Mouse (Mus musculus): ENCODE data around the gene Urah. TPM values are rescaled to one million over a fixed set of nuclear protein-coding genes. Genes with fewer than 3 reads are reported as not detected.

The Urah gene
- polyA plus RNA-seq, 1 experiment from 2014 or later: 12.9 TPM

DNA sequence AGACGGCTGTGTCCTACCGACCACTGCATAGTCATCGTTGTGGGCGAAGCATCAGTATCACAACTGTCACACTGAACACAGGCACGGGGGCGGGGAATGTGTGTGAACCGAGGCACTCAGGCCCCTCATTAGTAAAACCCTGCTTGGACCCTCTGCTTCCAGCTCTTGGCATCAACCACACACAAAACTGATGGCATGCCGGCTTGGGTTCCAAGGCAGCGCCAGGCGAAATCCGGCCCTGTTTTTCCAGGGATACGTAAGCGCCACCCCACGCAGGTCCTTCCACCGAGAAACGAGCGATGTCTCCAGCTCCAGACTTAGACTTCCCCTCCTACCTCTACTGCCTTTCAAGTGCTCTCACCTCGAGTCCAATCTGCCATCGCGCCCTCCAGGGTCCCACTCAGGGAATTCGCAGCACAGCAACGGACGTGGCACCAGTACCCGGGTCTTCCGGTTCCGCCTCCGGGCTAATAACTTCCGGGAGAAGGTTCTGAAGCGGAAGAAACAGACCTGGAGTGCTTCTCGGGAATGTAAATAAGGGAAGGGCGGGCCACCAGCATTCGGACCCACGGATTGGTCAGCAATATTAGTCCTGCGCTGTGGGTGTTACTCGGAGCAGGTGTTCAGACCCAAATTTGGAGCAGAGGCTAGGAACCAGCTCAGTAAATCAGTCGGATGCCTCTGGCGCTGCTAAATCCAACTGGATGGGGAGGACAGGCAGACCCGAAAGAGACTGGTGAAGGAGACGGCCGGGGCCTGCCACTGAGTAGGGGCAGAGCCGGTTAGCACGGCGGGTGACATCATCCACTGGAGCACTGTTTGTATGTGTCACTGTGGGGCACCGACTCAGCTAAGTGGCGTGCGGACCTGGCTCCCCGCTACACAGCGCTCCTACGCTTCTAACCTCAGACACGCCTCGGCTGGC, 21.3 kb downstream of the Urah start, which contains the start of gene Gm45785:
Gene Gm45785 (minus strand): TSS at position 472 of the 925 bp plus-strand sequence.
- WGBS: under 1% methylated on average over 45 of the region's 51 CpGs
- peaks cover 62% of the 10 kb centered on the region for H3K36me3 ChIP-seq (ENCODE audit: control insufficient read depth, insufficient read depth, low read length)

DNA sequence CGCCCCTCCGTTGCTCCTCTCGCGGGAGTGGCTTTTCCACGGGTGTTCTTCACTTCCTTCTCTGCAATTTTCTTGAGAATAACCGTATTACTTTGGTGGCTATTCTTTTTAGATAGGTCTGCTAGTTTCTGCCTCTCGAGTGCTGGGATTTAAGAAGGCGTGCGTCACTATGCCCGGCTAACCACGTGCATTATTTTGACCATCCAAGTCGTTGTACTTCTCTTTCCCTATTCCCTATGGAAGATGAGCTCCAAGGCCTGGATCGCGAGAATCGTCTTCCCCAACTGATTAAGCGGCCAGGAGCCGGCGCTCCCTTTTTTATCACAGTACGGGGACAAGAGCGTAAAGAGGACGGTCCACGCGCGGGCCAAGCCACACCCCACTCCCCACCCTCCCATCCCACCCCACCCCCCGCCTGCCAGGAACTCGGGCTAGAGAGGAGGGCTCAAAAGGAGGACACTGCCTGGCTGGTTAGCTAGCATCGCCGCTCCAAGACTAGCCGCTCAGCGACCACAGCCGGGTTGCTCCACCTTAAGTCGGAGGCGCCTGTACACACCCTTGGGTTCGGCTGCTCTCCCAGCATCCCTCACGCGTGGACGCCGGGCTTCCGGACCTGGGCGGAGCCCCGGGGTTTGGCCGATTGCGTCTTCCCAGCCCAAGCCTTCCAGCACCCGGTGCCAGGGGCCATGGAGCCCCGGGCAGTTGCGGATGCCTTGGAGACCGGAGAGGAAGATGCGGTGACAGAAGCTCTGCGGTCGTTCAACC, 22.1 kb downstream of the Urah start, which contains the start of gene Ric8a:
Gene Ric8a (plus strand): TSS at position 173 of the 765 bp plus-strand sequence.
- WGBS: under 1% methylated on average over 42 of the region's 50 CpGs
- ATAC-seq (ENCODE audit: low read depth): peak; percentile 87
- H3K36me3 ChIP-seq (ENCODE audit: control insufficient read depth, insufficient read depth, low read length): peaks cover 64% of the 10 kb centered on the region

More for the DNA sequence above, 21.3 kb downstream of the Urah start, which contains the start of gene Gm45785:
- ATAC-seq (ENCODE audit: low read depth) (peak; percentile 83), DNase-seq (ENCODE audit: low spot score) (peak; percentile 96)
- H3K27ac ChIP-seq (replicated peaks; ENCODE audit: low read depth, low read length): peak within 1 kb of the TSS; percentile 93
- H3K4me3 ChIP-seq (ENCODE audit: low read depth, low read length): peak within 1 kb of the TSS; percentile 89
- peak within 1 kb of the TSS; percentile 97 for H3K4me2 ChIP-seq (ENCODE audit: low read depth, low read length)
- peaks cover 21% of the 10 kb centered on the region for H3K4me1 ChIP-seq (ENCODE audit: control insufficient read depth, insufficient read depth, low read length)
- no peaks in the 10 kb centered on the region for H3K27me3 ChIP-seq (replicated peaks; ENCODE audit: control insufficient read depth, insufficient read depth, low read length)
- H3K9ac ChIP-seq (ENCODE audit: low read depth, low read length): peak within 1 kb of the TSS; percentile 92
- H3K9me3 ChIP-seq (ENCODE audit: control insufficient read depth, low read length): no peaks in the 10 kb centered on the region

DNA sequence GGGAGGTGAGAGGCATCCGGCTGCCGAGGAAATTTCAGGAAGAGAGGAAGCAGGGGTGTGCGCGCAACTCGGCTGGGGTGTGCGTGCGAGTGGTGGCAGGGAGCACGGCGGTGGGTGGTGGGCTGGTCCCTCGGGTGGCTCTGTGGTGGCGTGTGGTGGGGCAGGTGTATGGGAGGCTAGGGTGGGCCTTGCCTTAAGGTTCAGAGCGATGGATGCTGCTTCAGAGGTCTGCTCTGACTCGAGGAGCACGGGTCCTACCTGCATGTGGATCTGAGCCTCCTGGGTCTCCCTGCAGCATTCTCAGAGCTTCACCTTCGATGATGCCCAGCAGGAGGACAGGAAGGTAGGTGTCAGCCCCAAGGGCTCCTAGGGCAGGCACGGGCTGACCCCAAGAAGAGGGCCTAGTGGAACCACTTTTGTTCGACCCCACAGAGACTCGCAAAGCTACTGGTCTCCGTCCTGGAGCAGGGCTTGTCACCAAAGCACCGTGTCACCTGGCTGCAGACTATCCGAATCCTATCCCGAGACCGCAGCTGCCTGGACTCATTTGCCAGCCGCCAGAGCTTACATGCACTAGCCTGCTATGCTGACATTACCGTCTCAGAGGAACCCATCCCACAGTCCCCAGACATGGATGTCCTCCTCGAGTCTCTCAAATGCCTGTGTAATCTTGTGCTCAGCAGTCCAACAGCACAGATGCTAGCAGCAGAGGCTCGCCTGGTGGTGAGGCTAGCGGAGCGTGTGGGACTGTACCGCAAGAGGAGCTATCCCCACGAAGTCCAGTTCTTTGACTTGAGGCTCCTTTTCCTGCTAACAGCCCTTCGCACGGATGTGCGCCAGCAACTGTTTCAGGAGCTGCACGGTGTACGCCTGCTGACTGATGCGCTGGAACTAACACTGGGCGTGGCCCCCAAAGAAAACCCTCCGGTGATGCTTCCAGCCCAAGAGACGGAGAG, 23.0 kb downstream of the Urah start, which contains the start of gene Bet1l:
Gene Bet1l (minus strand): TSS at position 28 of the 956 bp plus-strand sequence.
- H3K36me3 ChIP-seq (ENCODE audit: control insufficient read depth, insufficient read depth, low read length): peaks cover 64% of the 10 kb centered on the region

More for the DNA sequence above, 22.1 kb downstream of the Urah start, which contains the start of gene Ric8a:
- H3K9me3 ChIP-seq (ENCODE audit: control insufficient read depth, low read length): no peaks in the 10 kb centered on the region
- DNase-seq (ENCODE audit: low spot score): peak; percentile 93
- peaks cover 21% of the 10 kb centered on the region for H3K4me1 ChIP-seq (ENCODE audit: control insufficient read depth, insufficient read depth, low read length)
- H3K4me3 ChIP-seq (ENCODE audit: low read depth, low read length): peak within 1 kb of the TSS; percentile 89
- H3K9ac ChIP-seq (ENCODE audit: low read depth, low read length): peak within 1 kb of the TSS; percentile 92
- H3K4me2 ChIP-seq (ENCODE audit: low read depth, low read length): peak within 1 kb of the TSS; percentile 97
- peak within 1 kb of the TSS; percentile 93 for H3K27ac ChIP-seq (replicated peaks; ENCODE audit: low read depth, low read length)
- no peaks in the 10 kb centered on the region for H3K27me3 ChIP-seq (replicated peaks; ENCODE audit: control insufficient read depth, insufficient read depth, low read length)

DNA sequence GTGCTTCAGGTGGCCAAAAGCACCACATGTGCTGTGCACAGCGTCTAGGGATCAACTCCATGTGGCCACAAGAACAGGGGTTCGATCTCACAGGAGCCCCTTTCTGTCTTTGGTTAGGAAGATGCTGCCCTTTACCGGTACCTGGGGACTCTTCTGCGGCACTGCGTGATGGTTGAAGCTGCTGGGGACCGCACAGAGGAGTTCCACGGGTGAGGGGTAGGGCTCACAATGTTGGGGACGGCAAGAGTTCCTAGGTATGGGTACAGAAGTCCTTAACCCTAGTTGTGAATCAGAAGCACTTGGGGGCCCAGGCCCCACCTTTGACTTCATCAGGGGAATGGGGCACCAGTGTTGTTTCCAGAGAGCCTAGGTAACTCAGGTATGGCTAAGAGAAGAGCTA, 23.9 kb downstream of the Urah start:
- peak overlapping the region; percentile 89 for H3K4me3 ChIP-seq (ENCODE audit: low read depth, low read length)
- no peak for ATAC-seq (ENCODE audit: low read depth)
- WGBS: 94% methylated on average over 8 of the region's 8 CpGs
- peaks cover 21% of the 10 kb centered on the region for H3K4me1 ChIP-seq (ENCODE audit: control insufficient read depth, insufficient read depth, low read length)
- H3K9me3 ChIP-seq (ENCODE audit: control insufficient read depth, low read length): no peaks in the 10 kb centered on the region
- H3K36me3 ChIP-seq (ENCODE audit: control insufficient read depth, insufficient read depth, low read length): peaks cover 64% of the 10 kb centered on the region
- H3K4me2 ChIP-seq (ENCODE audit: low read depth, low read length): peak overlapping the region; percentile 97
- H3K27ac ChIP-seq (replicated peaks; ENCODE audit: low read depth, low read length): no peak overlapping the region
- no peak for DNase-seq (ENCODE audit: low spot score)
- no peaks in the 10 kb centered on the region for H3K27me3 ChIP-seq (replicated peaks; ENCODE audit: control insufficient read depth, insufficient read depth, low read length)
- peak overlapping the region; percentile 92; the same call in 1 of the 2 replicates for H3K9ac ChIP-seq (ENCODE audit: low read depth, low read length)

More for the DNA sequence above, 23.0 kb downstream of the Urah start, which contains the start of gene Bet1l:
- no peak for DNase-seq (ENCODE audit: low spot score)
- Histone ChIP-seq H3K4me2 (ENCODE audit: low read depth, low read length) (peak within 1 kb of the TSS; percentile 97), H3K27ac (replicated peaks; ENCODE audit: low read depth, low read length) (peak within 1 kb of the TSS; percentile 93), H3K9ac (ENCODE audit: low read depth, low read length) (peak within 1 kb of the TSS; percentile 92), H3K4me3 (ENCODE audit: low read depth, low read length) (peak within 1 kb of the TSS; percentile 89), H3K27me3 (replicated peaks; ENCODE audit: control insufficient read depth, insufficient read depth, low read length) (no peaks in the 10 kb centered on the region), H3K4me1 (ENCODE audit: control insufficient read depth, insufficient read depth, low read length) (peaks cover 21% of the 10 kb centered on the region), H3K9me3 (ENCODE audit: control insufficient read depth, low read length) (no peaks in the 10 kb centered on the region)
- ATAC-seq (ENCODE audit: low read depth): peak; percentile 15
- WGBS: 44% methylated on average over 34 of the region's 40 CpGs

DNA sequence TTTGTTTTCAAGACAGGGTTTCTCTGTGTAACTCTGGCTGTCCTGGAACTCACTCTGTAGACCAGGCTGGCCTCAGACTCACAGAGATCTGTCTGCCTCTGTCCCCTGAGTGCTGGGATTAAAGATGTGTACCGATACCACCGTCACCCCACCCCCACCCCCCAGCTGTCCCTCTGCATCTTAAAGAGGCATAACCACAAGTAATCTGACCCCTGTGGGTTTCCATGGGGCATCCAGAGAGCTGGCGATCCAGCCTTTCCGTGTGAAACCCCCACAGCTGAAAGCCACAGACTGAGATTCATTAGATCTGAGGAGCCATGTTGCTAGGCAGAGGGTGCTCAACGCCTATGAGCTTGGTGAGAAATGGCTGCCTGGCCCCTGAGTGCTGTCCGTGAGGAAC, 25.2 kb downstream of the Urah start:
- WGBS: 52% methylated on average over 6 of the region's 6 CpGs
- peaks cover 59% of the 10 kb centered on the region for H3K36me3 ChIP-seq (ENCODE audit: control insufficient read depth, insufficient read depth, low read length)

DNA sequence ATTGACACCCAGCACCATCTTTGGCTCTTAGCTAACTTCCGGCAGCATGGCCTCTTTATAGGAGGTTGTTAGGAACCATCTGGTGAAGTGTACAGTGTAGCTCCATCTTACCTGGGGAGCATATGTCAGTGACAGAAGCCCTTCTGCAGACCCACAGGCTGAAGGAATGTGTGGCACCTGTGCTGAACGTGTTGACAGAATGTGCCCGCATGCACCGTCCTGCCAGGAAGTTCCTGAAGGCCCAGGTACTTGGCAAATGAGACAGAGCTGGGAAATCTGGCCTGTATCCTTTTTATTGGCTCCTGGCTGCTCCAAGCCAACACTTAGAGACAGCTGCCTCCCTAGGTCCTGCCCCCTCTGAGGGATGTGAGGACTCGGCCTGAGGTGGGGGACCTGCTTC, 25.9 kb downstream of the Urah start:
- H3K4me1 ChIP-seq (ENCODE audit: control insufficient read depth, insufficient read depth, low read length): peaks cover 13% of the 10 kb centered on the region
- no peak for DNase-seq (ENCODE audit: low spot score)

More for the DNA sequence above, 25.2 kb downstream of the Urah start:
- no peak overlapping the region for H3K9ac ChIP-seq (ENCODE audit: low read depth, low read length)
- DNase-seq (ENCODE audit: low spot score) (peak; percentile 33), ATAC-seq (ENCODE audit: low read depth) (no peak)
- H3K4me3 ChIP-seq (ENCODE audit: low read depth, low read length): no peak overlapping the region
- peaks cover 20% of the 10 kb centered on the region for H3K4me1 ChIP-seq (ENCODE audit: control insufficient read depth, insufficient read depth, low read length)
- H3K4me2 ChIP-seq (ENCODE audit: low read depth, low read length): no peak overlapping the region
- no peak overlapping the region for H3K27ac ChIP-seq (replicated peaks; ENCODE audit: low read depth, low read length)
- H3K27me3 ChIP-seq (replicated peaks; ENCODE audit: control insufficient read depth, insufficient read depth, low read length): no peaks in the 10 kb centered on the region
- no peaks in the 10 kb centered on the region for H3K9me3 ChIP-seq (ENCODE audit: control insufficient read depth, low read length)

DNA sequence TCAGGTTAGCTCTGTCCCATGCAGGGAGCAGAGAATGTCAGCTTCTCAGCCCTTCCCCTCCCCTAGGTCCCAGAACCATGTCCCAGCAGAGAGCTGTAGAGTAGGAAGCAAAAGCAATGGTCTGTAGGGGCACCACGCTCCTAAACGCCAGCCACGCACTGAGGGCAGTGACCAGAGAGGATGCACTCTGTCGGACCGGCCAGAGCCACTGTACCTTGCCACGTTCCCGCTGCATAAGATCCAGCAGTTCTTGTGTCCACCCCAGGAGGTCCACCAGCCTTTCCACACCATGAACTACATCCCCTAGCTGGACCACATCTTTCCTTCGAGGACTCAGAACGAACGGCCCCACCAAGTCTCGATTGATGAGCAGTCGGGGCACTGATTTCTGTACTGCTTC, 29.9 kb downstream of the Urah start:
- Histone ChIP-seq H3K27ac (replicated peaks; ENCODE audit: low read depth, low read length) (no peak overlapping the region), H3K9ac (ENCODE audit: low read depth, low read length) (no peak overlapping the region), H3K4me1 (ENCODE audit: control insufficient read depth, insufficient read depth, low read length) (no peaks in the 10 kb centered on the region), H3K36me3 (ENCODE audit: control insufficient read depth, insufficient read depth, low read length) (peaks cover 53% of the 10 kb centered on the region), H3K27me3 (replicated peaks; ENCODE audit: control insufficient read depth, insufficient read depth, low read length) (no peaks in the 10 kb centered on the region), H3K9me3 (ENCODE audit: control insufficient read depth, low read length) (no peaks in the 10 kb centered on the region), H3K4me2 (ENCODE audit: low read depth, low read length) (no peak overlapping the region), H3K4me3 (ENCODE audit: low read depth, low read length) (no peak overlapping the region)
- 94% methylated on average over 12 of the region's 12 CpGs for WGBS
- DNase-seq (ENCODE audit: low spot score) (no peak), ATAC-seq (ENCODE audit: low read depth) (no peak)

More for the DNA sequence above, 25.9 kb downstream of the Urah start:
- Histone ChIP-seq H3K36me3 (ENCODE audit: control insufficient read depth, insufficient read depth, low read length) (peaks cover 59% of the 10 kb centered on the region), H3K9ac (ENCODE audit: low read depth, low read length) (no peak overlapping the region), H3K4me2 (ENCODE audit: low read depth, low read length) (no peak overlapping the region), H3K27me3 (replicated peaks; ENCODE audit: control insufficient read depth, insufficient read depth, low read length) (no peaks in the 10 kb centered on the region), H3K27ac (replicated peaks; ENCODE audit: low read depth, low read length) (no peak overlapping the region), H3K9me3 (ENCODE audit: control insufficient read depth, low read length) (no peaks in the 10 kb centered on the region), H3K4me3 (ENCODE audit: low read depth, low read length) (no peak overlapping the region)
- ATAC-seq (ENCODE audit: low read depth): no peak
- 87% methylated on average over 5 of the region's 5 CpGs for WGBS

Measured in embryonic facial prominence, embryonic 14.5 days (tissue).